Mouse (Mus musculus) hindbrain, postnatal 0 days (tissue): ENCODE measurements at regions not wholly inside any gene's neighbourhood (a gene's known extent, or its start where the extent isn't known, plus 50 kb on each side); places are given as distances from the start of the nearest gene placed in this dataset.
A peak's percentile ranks its signal among the peaks of the same experiment; 100 is the strongest.

Source experiments
- ATAC-seq: fragments of 200-750 bp; cut with Nextera tagmentation; 2 replicates; pipeline ENCODE4 v1.8.0; 2017; ENCODE audit warnings: mild to moderate bottlenecking, moderate TSS enrichment, moderate library complexity
- DNase-seq: peaks from one replicate; pipeline ENCODE4 v3.0.0-alpha.2; 2015; ENCODE audit warnings: low spot score
- H3K27ac ChIP-seq: fragments of 300-500 bp; sonication (generic); 2 replicates; pipeline ENCODE4 v1.5.1; 2014; ENCODE audit warnings: mild to moderate bottlenecking
- H3K27me3 ChIP-seq: fragments of 300-500 bp; sonication (generic); 2 replicates; pipeline ENCODE4 v1.6.1; 2014; ENCODE audit warnings: low read length, mixed read lengths; ENCODE audit not compliant: insufficient read depth
- H3K36me3 ChIP-seq: fragments of 300-500 bp; sonication (generic); 2 replicates; pipeline ENCODE4 v1.6.1; 2014; ENCODE audit warnings: low read length, mixed read lengths; ENCODE audit not compliant: insufficient read depth
- H3K4me1 ChIP-seq: fragments of 300-500 bp; sonication (generic); 2 replicates; pipeline ENCODE4 v1.6.1; 2014; ENCODE audit warnings: antibody characterized with exemption, low read length, mixed read lengths; ENCODE audit not compliant: insufficient read depth
- H3K4me2 ChIP-seq: fragments of 300-500 bp; sonication (generic); 2 replicates; pipeline ENCODE4 v1.6.1; 2014; ENCODE audit warnings: low read depth, mild to moderate bottlenecking, low read length, moderate library complexity, mixed read lengths
- H3K4me3 ChIP-seq: fragments of 300-500 bp; sonication (generic); 2 replicates; pipeline ENCODE4 v1.5.1; 2014; ENCODE audit warnings: low read length
- H3K9ac ChIP-seq: fragments of 300-500 bp; sonication (generic); replicated peaks from 2 replicates; pipeline ENCODE4 v1.6.1; 2014; ENCODE audit warnings: mild to moderate bottlenecking, low read length, moderate library complexity, mixed read lengths
- H3K9me3 ChIP-seq: fragments of 300-500 bp; sonication (generic); 2 replicates; pipeline ENCODE4 v1.6.1; 2016; ENCODE audit warnings: low read length, mixed read lengths
- CTCF ChIP-seq: IDR thresholded peaks from 2 replicates; pipeline ENCODE4 v1.5.1; 2016; ENCODE audit warnings: antibody characterized with exemption, control low read depth, low read depth
- WGBS: fragments of 180-500 bp; shearing (Covaris S2); extraction: QIAGEN DNeasy Blood & Tissue Kit; methylation state at CpG from one replicate; pipeline ENCODE4 v1.1.7; 2014; 5-methylcytosine and 5-hydroxymethylcytosine counted together

GRCm38 (mm10) chr15:56197425-56198201, 1279.8 kb downstream of the Slc22a22 start:
- no peak for TF ChIP-seq CTCF
- no peaks in the 10 kb centered on the region for H3K36me3 ChIP-seq
- WGBS: 67% methylated on average over 1 of the region's 1 CpGs
- no peaks in the 10 kb centered on the region for H3K4me1 ChIP-seq
- DNase-seq (peak; percentile 13), ATAC-seq (no peak)
- no peak overlapping the region for H3K4me2 ChIP-seq
- H3K4me3 ChIP-seq: no peak overlapping the region
- H3K27me3 ChIP-seq: no peaks in the 10 kb centered on the region
- no peak overlapping the region for H3K9ac ChIP-seq
- no peaks in the 10 kb centered on the region for H3K9me3 ChIP-seq
- H3K27ac ChIP-seq: no peak overlapping the region

- Histone ChIP-seq H3K9me3 (no peaks in the 10 kb centered on the region), H3K27me3 (no peaks in the 10 kb centered on the region), H3K36me3 (no peaks in the 10 kb centered on the region), H3K4me3 (no peak overlapping the region), H3K4me1 (no peaks in the 10 kb centered on the region), H3K9ac (no peak overlapping the region), H3K4me2 (no peak overlapping the region), H3K27ac (no peak overlapping the region)
- ATAC-seq (no peak), DNase-seq (no peak)
- 78% methylated on average over 6 of the region's 6 CpGs for WGBS
- TF ChIP-seq CTCF: no peak
These were observed 1311.2 kb downstream of the Slc22a22 start for GRCm38 (mm10) chr15:56166236-56166635.

GRCm38 (mm10) chr15:56158726-56159125, 1318.7 kb downstream of the Slc22a22 start:
- Histone ChIP-seq H3K9me3 (peaks cover 4% of the 10 kb centered on the region; the same call in 1 of the 2 replicates), H3K4me2 (no peak overlapping the region), H3K4me3 (no peak overlapping the region), H3K27ac (no peak overlapping the region), H3K4me1 (no peaks in the 10 kb centered on the region), H3K9ac (no peak overlapping the region), H3K27me3 (no peaks in the 10 kb centered on the region), H3K36me3 (no peaks in the 10 kb centered on the region)
- TF ChIP-seq CTCF: no peak
- ATAC-seq: no peak
- no peak for DNase-seq
- 82% methylated on average over 2 of the region's 2 CpGs for WGBS

GRCm38 (mm10) chr15:56139451-56139850, 1338.0 kb downstream of the Slc22a22 start:
- no peaks in the 10 kb centered on the region for H3K4me1 ChIP-seq
- DNase-seq: no peak
- H3K27ac ChIP-seq: no peak overlapping the region
- no peaks in the 10 kb centered on the region for H3K27me3 ChIP-seq
- H3K4me2 ChIP-seq: no peak overlapping the region
- 77% methylated on average over 3 of the region's 3 CpGs for WGBS
- no peak overlapping the region for H3K4me3 ChIP-seq
- TF ChIP-seq CTCF: no peak
- H3K36me3 ChIP-seq: no peaks in the 10 kb centered on the region
- H3K9ac ChIP-seq: no peak overlapping the region
- H3K9me3 ChIP-seq: no peaks in the 10 kb centered on the region
- no peak for ATAC-seq

GRCm38 (mm10) chr15:56136420-56136970, 1340.9 kb downstream of the Slc22a22 start:
- no peak overlapping the region for H3K4me2 ChIP-seq
- H3K27me3 ChIP-seq: no peaks in the 10 kb centered on the region
- WGBS: 58% methylated on average over 7 of the region's 7 CpGs
- no peak for DNase-seq
- no peaks in the 10 kb centered on the region for H3K9me3 ChIP-seq
- H3K27ac ChIP-seq: no peak overlapping the region
- no peaks in the 10 kb centered on the region for H3K4me1 ChIP-seq
- H3K36me3 ChIP-seq: no peaks in the 10 kb centered on the region
- no peak for ATAC-seq
- TF ChIP-seq CTCF: no peak
- H3K9ac ChIP-seq: no peak overlapping the region
- no peak overlapping the region for H3K4me3 ChIP-seq

GRCm38 (mm10) chr15:56128029-56128428, 1349.4 kb downstream of the Slc22a22 start:
- Histone ChIP-seq H3K4me3 (no peak overlapping the region), H3K4me1 (no peaks in the 10 kb centered on the region), H3K9me3 (no peaks in the 10 kb centered on the region), H3K27me3 (no peaks in the 10 kb centered on the region), H3K9ac (no peak overlapping the region), H3K4me2 (no peak overlapping the region), H3K36me3 (no peaks in the 10 kb centered on the region), H3K27ac (no peak overlapping the region)
- ATAC-seq: no peak
- no peak for DNase-seq
- no peak for TF ChIP-seq CTCF
- WGBS: 78% methylated on average over 1 of the region's 1 CpGs
